Mouse (Mus musculus) ovary, postnatal 14 days (tissue): ENCODE data around the gene Hirip3.

Experiments used
- DNase-seq: peaks from one replicate; pipeline ENCODE4 v3.0.0; 2022; ENCODE audit warnings: low spot score

The Hirip3 gene

GRCm38 (mm10) chr7:126861429-126862130 lies at the start of gene Hirip3:
TSS of gene Hirip3 (plus strand) at chr7:126861972.
- peak; percentile 91 for DNase-seq

GRCm38 (mm10) chr7:126815726-126816222 lies 46.0 kb upstream of the Hirip3 start:
- no peak for DNase-seq

GRCm38 (mm10) chr7:126816494-126816893 lies 45.3 kb upstream of the Hirip3 start:
- DNase-seq: no peak

- no peak for DNase-seq
Observed at GRCm38 (mm10) chr7:126817595-126817994, 44.2 kb upstream of the Hirip3 start.

- DNase-seq: no peak
Observed at GRCm38 (mm10) chr7:126818818-126819217, 43.0 kb upstream of the Hirip3 start.

- DNase-seq: peak; percentile 78
Observed at GRCm38 (mm10) chr7:126821835-126822511, 39.8 kb upstream of the Hirip3 start.

GRCm38 (mm10) chr7:126822741-126823140 lies 39.0 kb upstream of the Hirip3 start:
- DNase-seq: no peak

GRCm38 (mm10) chr7:126823202-126823711 lies 38.5 kb upstream of the Hirip3 start:
- DNase-seq: no peak

GRCm38 (mm10) chr7:126823940-126824339 lies 37.8 kb upstream of the Hirip3 start:
- no peak for DNase-seq

- no peak for DNase-seq
Observed at GRCm38 (mm10) chr7:126825403-126825802, 36.4 kb upstream of the Hirip3 start.

- no peak for DNase-seq
Observed at GRCm38 (mm10) chr7:126825952-126826351, 35.8 kb upstream of the Hirip3 start.

- no peak for DNase-seq
Observed at GRCm38 (mm10) chr7:126831539-126831938, 30.2 kb upstream of the Hirip3 start, which contains the start of gene 4930451I11Rik. TSS of gene 4930451I11Rik (minus strand) at chr7:126831639.

- DNase-seq: peak; percentile 64
Observed at GRCm38 (mm10) chr7:126832036-126832598, 29.7 kb upstream of the Hirip3 start.

GRCm38 (mm10) chr7:126833294-126833693 lies 28.5 kb upstream of the Hirip3 start:
- DNase-seq: no peak

GRCm38 (mm10) chr7:126843276-126843675 lies 18.5 kb upstream of the Hirip3 start:
- no peak for DNase-seq

GRCm38 (mm10) chr7:126845516-126845915 lies 16.3 kb upstream of the Hirip3 start:
- no peak for DNase-seq

- no peak for DNase-seq
Observed at GRCm38 (mm10) chr7:126847116-126847420, 14.7 kb upstream of the Hirip3 start, which contains the start of gene Doc2a. TSS of gene Doc2a (plus strand) at chr7:126847416.

- DNase-seq: no peak
Observed at GRCm38 (mm10) chr7:126847421-126848398, 14.1 kb upstream of the Hirip3 start.

- DNase-seq: no peak
Observed at GRCm38 (mm10) chr7:126848794-126849193, 13.0 kb upstream of the Hirip3 start.

GRCm38 (mm10) chr7:126850161-126850560 lies 11.6 kb upstream of the Hirip3 start:
- no peak for DNase-seq

GRCm38 (mm10) chr7:126851192-126851591 lies 10.6 kb upstream of the Hirip3 start:
- DNase-seq: no peak

- DNase-seq: no peak
Observed at GRCm38 (mm10) chr7:126853454-126853853, 8.3 kb upstream of the Hirip3 start.
